Mouse (Mus musculus) olfactory bulb, adult 2 months (tissue): ENCODE data around the gene Vmn2r80.

Source experiments
- CTCF ChIP-seq: fragments of 200-500 bp; IDR thresholded peaks from 2 replicates; pipeline ENCODE4 v1.5.1; 2012; ENCODE audit warnings: low read depth, mild to moderate bottlenecking, low read length, moderate library complexity; ENCODE audit not compliant: insufficient read depth
- POLR2A ChIP-seq: fragments of 200-500 bp; IDR thresholded peaks from 2 replicates; pipeline ENCODE4 v1.6.1; 2012; ENCODE audit warnings: mild to moderate bottlenecking, low read depth, low read length, moderate library complexity; ENCODE audit not compliant: insufficient read depth

DNA sequence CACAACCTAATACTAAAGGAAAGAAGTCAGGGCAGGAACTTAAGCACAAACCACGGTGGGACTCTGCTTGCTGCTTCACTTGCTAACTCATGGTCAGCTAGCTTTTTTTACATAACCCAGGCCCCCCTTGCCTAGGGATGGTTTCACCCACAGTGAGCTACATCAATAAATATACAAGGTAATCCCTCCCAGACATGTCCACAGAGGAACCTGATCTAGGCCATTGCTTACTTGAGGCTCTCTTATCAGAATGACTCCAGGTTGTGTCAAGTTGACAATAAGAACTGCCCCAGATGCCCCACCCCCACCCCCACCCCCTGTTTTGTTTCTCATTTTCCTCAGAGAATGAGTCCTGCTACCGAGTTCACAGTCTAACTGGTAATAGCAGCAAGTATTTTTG is 41.0 kb upstream of the Vmn2r80 start:
- TF ChIP-seq CTCF: no peak
- TF ChIP-seq POLR2A: no peak
